Mouse (Mus musculus) G1E (cell line): ENCODE results near the gene Dysf. TPM values are rescaled to one million over a fixed set of nuclear protein-coding genes. Genes with fewer than 3 reads are reported as not detected.
"Not testable (repeated sequence)": the region's sequence is repeated elsewhere in the genome, so short reads cannot be mapped to it uniquely, and the experiment has no call there.

ENCODE experiments used
- ATAC-seq: 2 replicates; pipeline ENCODE4 v1.8.0; 2016; ENCODE audit warnings: mild to moderate bottlenecking; ENCODE audit not compliant: insufficient number of reproducible peaks, poor library complexity, low FRiP score, severe bottlenecking; ENCODE audit errors: extremely low read depth
- DNase-seq: peaks from one replicate; pipeline ENCODE4 v3.0.0; 2012; ENCODE audit warnings: low spot score
- H3K27me3 ChIP-seq: 2 replicates; pipeline ENCODE4 v1.6.1; 2012; ENCODE audit warnings: mild to moderate bottlenecking, low read length, inconsistent platforms; ENCODE audit not compliant: insufficient read depth
- H3K36me3 ChIP-seq: replicated peaks from 2 replicates; pipeline ENCODE3; 2012; ENCODE audit warnings: mild to moderate bottlenecking, inconsistent platforms
- H3K4me1 ChIP-seq: 2 replicates; pipeline ENCODE4 v1.6.1; 2012; ENCODE audit warnings: low read depth, low read length, inconsistent platforms, mixed read lengths; ENCODE audit not compliant: insufficient read depth
- H3K4me3 ChIP-seq: 2 replicates; pipeline ENCODE4 v1.5.1; 2012; ENCODE audit warnings: low read depth, mild to moderate bottlenecking, inconsistent platforms, low read length, moderate library complexity, mixed read lengths
- H3K9me3 ChIP-seq: replicated peaks from 2 replicates; pipeline ENCODE4 v1.6.1; 2012; ENCODE audit warnings: inconsistent platforms
- CTCF ChIP-seq: IDR thresholded peaks from 2 replicates; pipeline ENCODE4 v1.5.1; 2012; ENCODE audit warnings: low read depth, low read length, inconsistent platforms, mixed read lengths
- GATA1 ChIP-seq: IDR thresholded peaks from 2 replicates; pipeline ENCODE4 v1.6.1; 2012; ENCODE audit warnings: borderline replicate concordance, low read length, inconsistent platforms, mixed read lengths
- GATA2 ChIP-seq: IDR thresholded peaks from 2 replicates; pipeline ENCODE4 v1.6.1; 2012; ENCODE audit warnings: low read depth, low read length, inconsistent platforms, borderline replicate concordance
- POLR2AphosphoS5 ChIP-seq: IDR thresholded peaks from 2 replicates; pipeline ENCODE4 v1.6.1; 2012; ENCODE audit warnings: low read depth, low read length, inconsistent platforms; ENCODE audit not compliant: insufficient replicate concordance
- TAL1 ChIP-seq: conservative IDR thresholded peaks from 2 replicates; pipeline ENCODE4 v1.6.1; 2012; ENCODE audit warnings: low read depth, low read length, inconsistent platforms, mixed read lengths
- polyA plus RNA-seq: library from polyadenylated mRNA; stranded (reverse); fragments of >175 nt; gene quantifications from 2 replicates; pipeline ENCODE4 v1.2.3, GENCODE M21; 2012
- total RNA-seq, 2 experiments: library from RNA; stranded (forward) in 1 of 2; stranded (reverse) in 1 of 2; fragments of 200-1000 nt in 1 of 2; fragments of >200 nt in 1 of 2; fragmentation: Nextera tagmentation in 1 of 2; gene quantifications; 2 replicates each; pipeline ENCODE4 v1.2.3; 2014 to 2017

The Dysf gene
- total and polyA plus RNA-seq, 3 experiments, result 0.11 TPM; not detected in 2

- Histone ChIP-seq H3K4me3 (no peak overlapping the region), H3K9me3 (no peaks in the 10 kb centered on the region), H3K36me3 (no peaks in the 10 kb centered on the region), H3K27me3 (peaks cover 9% of the 10 kb centered on the region; the same call in 1 of the 2 replicates), H3K4me1 (no peaks in the 10 kb centered on the region)
- ATAC-seq, result no peak
- no peak for TF ChIP-seq TAL1
- no peak for TF ChIP-seq CTCF
- TF ChIP-seq POLR2AphosphoS5, result no peak
- no peak for TF ChIP-seq GATA2
- TF ChIP-seq GATA1, result no peak
- DNase-seq, result no peak
Measured at GRCm38 (mm10) chr6:84021990-84022389, 13.6 kb downstream of the Dysf start.

GRCm38 (mm10) chr6:84025636-84026035, 17.2 kb downstream of the Dysf start:
- H3K27me3 ChIP-seq, result peaks cover 2% of the 10 kb centered on the region; the same call in 1 of the 2 replicates
- DNase-seq (no peak), ATAC-seq (no peak)
- no peak overlapping the region for H3K4me3 ChIP-seq
- no peaks in the 10 kb centered on the region for H3K9me3 ChIP-seq
- no peaks in the 10 kb centered on the region for H3K4me1 ChIP-seq
- no peaks in the 10 kb centered on the region for H3K36me3 ChIP-seq
- TF ChIP-seq POLR2AphosphoS5 (no peak), CTCF (no peak), GATA1 (no peak), TAL1 (no peak), GATA2 (no peak)

DNA sequence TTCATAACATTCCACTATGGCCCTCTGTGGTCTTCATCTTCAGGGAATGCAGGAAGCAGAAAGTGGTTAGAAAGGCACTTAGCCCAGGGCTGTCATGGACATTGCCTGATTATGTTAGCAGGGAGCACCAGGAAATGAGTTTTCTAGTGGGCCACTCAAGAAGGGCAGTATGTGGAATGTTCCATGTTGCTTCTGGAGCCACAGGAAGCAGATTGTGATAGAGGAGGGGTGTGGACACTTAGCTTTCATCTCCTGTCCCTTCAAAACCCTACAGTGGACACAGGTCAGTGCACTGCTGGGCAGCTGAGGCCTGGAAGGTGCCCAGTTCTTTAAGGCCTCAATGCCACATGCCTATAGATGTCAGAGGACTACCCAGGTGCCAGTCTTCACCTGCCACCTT, 20.4 kb downstream of the Dysf start:
- TF ChIP-seq GATA1 (no peak), POLR2AphosphoS5 (no peak), TAL1 (no peak), CTCF (no peak), GATA2 (no peak)
- DNase-seq (no peak), ATAC-seq (no peak)
- no peaks in the 10 kb centered on the region for H3K9me3 ChIP-seq
- H3K27me3 ChIP-seq, result no peaks in the 10 kb centered on the region; the same call in 1 of the 2 replicates
- no peaks in the 10 kb centered on the region for H3K36me3 ChIP-seq
- H3K4me3 ChIP-seq, result no peak overlapping the region
- H3K4me1 ChIP-seq, result no peaks in the 10 kb centered on the region

GRCm38 (mm10) chr6:84029775-84030174, 21.4 kb downstream of the Dysf start:
- no peaks in the 10 kb centered on the region for H3K9me3 ChIP-seq
- H3K4me3 ChIP-seq, result no peak overlapping the region
- peaks cover under 1% of the 10 kb centered on the region; the same call in 1 of the 2 replicates for H3K27me3 ChIP-seq
- TF ChIP-seq TAL1, result no peak
- no peak for TF ChIP-seq CTCF
- no peak for TF ChIP-seq GATA1
- TF ChIP-seq POLR2AphosphoS5, result no peak
- TF ChIP-seq GATA2, result no peak
- no peaks in the 10 kb centered on the region for H3K36me3 ChIP-seq
- DNase-seq (no peak), ATAC-seq (no peak)
- H3K4me1 ChIP-seq, result no peaks in the 10 kb centered on the region

DNA sequence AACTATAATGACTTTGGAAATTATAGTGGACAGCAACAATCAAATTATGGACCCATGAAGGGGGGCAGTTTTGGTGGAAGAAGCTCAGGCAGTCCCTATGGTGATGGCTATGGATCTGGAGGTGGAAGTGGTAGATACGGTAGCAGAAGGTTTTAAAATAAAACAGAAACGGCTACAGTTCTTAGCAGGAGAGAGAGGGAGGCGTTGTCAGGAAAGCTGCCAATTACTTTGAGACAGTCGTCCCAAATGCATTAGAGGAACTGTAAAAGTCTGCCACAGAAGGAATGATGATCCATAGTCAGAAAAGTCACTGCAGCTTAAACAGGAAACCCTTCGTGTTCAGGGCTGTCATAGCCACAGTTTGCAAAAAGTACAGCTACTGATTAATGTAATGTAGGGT, 24.1 kb downstream of the Dysf start:
- not testable (repeated sequence) for DNase-seq, ATAC-seq, H3K27me3 ChIP-seq, H3K36me3 ChIP-seq, H3K4me1 ChIP-seq, H3K9me3 ChIP-seq, H3K4me3 ChIP-seq

- H3K4me1 ChIP-seq, result no peaks in the 10 kb centered on the region
- H3K9me3 ChIP-seq, result no peaks in the 10 kb centered on the region
- DNase-seq (no peak), ATAC-seq (no peak)
- H3K27me3 ChIP-seq, result peaks cover 4% of the 10 kb centered on the region; the same call in 1 of the 2 replicates
- no peaks in the 10 kb centered on the region for H3K36me3 ChIP-seq
- H3K4me3 ChIP-seq, result no peak overlapping the region
- TF ChIP-seq GATA2 (no peak), GATA1 (no peak), POLR2AphosphoS5 (no peak), TAL1 (no peak), CTCF (no peak)
Measured at GRCm38 (mm10) chr6:84043251-84043940, 35.0 kb downstream of the Dysf start.

DNA sequence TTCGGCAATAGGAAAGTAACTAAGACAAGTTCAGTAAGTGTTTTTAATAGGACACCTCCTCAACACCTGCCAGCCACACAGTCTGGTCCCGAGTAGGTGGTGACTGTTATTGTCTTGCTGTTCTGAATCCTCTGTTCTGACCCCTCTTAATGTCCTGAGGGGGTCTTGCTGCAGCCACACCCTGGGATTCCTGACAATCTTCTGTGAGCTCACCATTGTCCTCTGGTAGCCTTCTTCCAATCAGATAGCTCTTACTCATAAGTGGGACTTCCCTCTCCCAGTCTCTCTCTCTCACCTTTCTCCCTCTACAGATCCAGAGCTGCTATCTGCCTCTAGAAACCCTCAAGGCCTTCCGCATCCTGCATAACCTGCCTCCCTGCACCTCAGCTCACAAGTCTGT, 36.3 kb downstream of the Dysf start:
- TF ChIP-seq GATA2, result no peak
- no peak for TF ChIP-seq GATA1
- no peak for TF ChIP-seq TAL1
- no peak for TF ChIP-seq CTCF
- no peak for TF ChIP-seq POLR2AphosphoS5
- Histone ChIP-seq H3K36me3 (no peaks in the 10 kb centered on the region), H3K4me3 (no peak overlapping the region), H3K27me3 (peaks cover 4% of the 10 kb centered on the region; the same call in 1 of the 2 replicates), H3K9me3 (no peaks in the 10 kb centered on the region), H3K4me1 (no peaks in the 10 kb centered on the region)
- no peak for DNase-seq
- ATAC-seq, result no peak
